Mouse (Mus musculus) myocyte (in vitro differentiated cells): ENCODE measurements at regions not wholly inside any gene's neighbourhood (a gene's known extent, or its start where the extent isn't known, plus 50 kb on each side); places are given as distances from the start of the nearest gene placed in this dataset.

Source experiments
- H3K27me3 ChIP-seq: one replicate; pipeline ENCODE4 v1.6.1; 2011; ENCODE audit not compliant: control insufficient read depth, insufficient read depth, insufficient read length
- H3K36me3 ChIP-seq: one replicate; pipeline ENCODE4 v1.6.1; 2011; ENCODE audit not compliant: control insufficient read depth, insufficient read depth
- H3K4me2 ChIP-seq: one replicate; pipeline ENCODE4 v1.6.1; 2011; ENCODE audit warnings: low read depth, control low read depth
- H3K4me3 ChIP-seq: one replicate; pipeline ENCODE4 v1.5.1; 2011; ENCODE audit warnings: mild to moderate bottlenecking, control low read depth, moderate library complexity
- H3K79me2 ChIP-seq: one replicate; pipeline ENCODE4 v1.6.1; 2011; ENCODE audit not compliant: control insufficient read depth, insufficient read depth
- H3ac ChIP-seq: one replicate; pipeline ENCODE4 v1.6.1; 2011; ENCODE audit not compliant: control insufficient read depth, insufficient read length
- CEBPB ChIP-seq: IDR thresholded peaks from 2 replicates; pipeline ENCODE4 v1.6.1; 2011; ENCODE audit warnings: mild to moderate bottlenecking, moderate library complexity; ENCODE audit not compliant: poor library complexity, insufficient read depth, severe bottlenecking
- E2F4 ChIP-seq: IDR thresholded peaks from one replicate; pipeline ENCODE4 v1.6.1; 2011; ENCODE audit warnings: mild to moderate bottlenecking, control low read depth, moderate library complexity; ENCODE audit not compliant: insufficient read depth
- MAX ChIP-seq: IDR thresholded peaks from one replicate; pipeline ENCODE4 v1.6.1; 2011; ENCODE audit warnings: low read depth, mild to moderate bottlenecking, control low read depth
- MYOD1 ChIP-seq, 3 experiments: IDR thresholded peaks; one replicate each; pipeline ENCODE4 v1.6.1; 2011; ENCODE audit warnings: control low read depth in 2 of 3, low read depth in 2 of 3, mild to moderate bottlenecking in 2 of 3, moderate library complexity in 1 of 3; ENCODE audit not compliant: insufficient read length in 2 of 3, control insufficient read depth in 1 of 3
- MYOG ChIP-seq, 3 experiments: IDR thresholded peaks; one replicate each; pipeline ENCODE4 v1.6.1; 2011; ENCODE audit warnings: control low read depth in 2 of 3, low read depth in 2 of 3, mild to moderate bottlenecking in 2 of 3; ENCODE audit not compliant: insufficient read length in 2 of 3, control insufficient read depth in 1 of 3, insufficient read depth in 1 of 3
- POLR2A ChIP-seq: IDR thresholded peaks from one replicate; pipeline ENCODE4 v1.6.1; 2011; ENCODE audit warnings: low read depth, mild to moderate bottlenecking, control low read depth, moderate library complexity; ENCODE audit not compliant: insufficient read length
- POLR2AphosphoS2 ChIP-seq: IDR thresholded peaks from one replicate; pipeline ENCODE4 v1.6.1; 2011; ENCODE audit warnings: low read depth, control low read depth; ENCODE audit not compliant: insufficient read length
- REST ChIP-seq: IDR thresholded peaks from one replicate; pipeline ENCODE4 v1.6.1; 2011; ENCODE audit warnings: mild to moderate bottlenecking, control low read depth, moderate library complexity; ENCODE audit not compliant: insufficient read depth, insufficient read length
- SRF ChIP-seq: IDR thresholded peaks from one replicate; pipeline ENCODE4 v1.6.1; 2011; ENCODE audit warnings: low read depth; ENCODE audit not compliant: control insufficient read depth, insufficient read length
- TCF12 ChIP-seq: IDR thresholded peaks from one replicate; pipeline ENCODE4 v1.6.1; 2011; ENCODE audit warnings: mild to moderate bottlenecking, control low read depth; ENCODE audit not compliant: poor library complexity, insufficient read depth, severe bottlenecking
- TCF3 ChIP-seq: IDR thresholded peaks from one replicate; pipeline ENCODE4 v1.6.1; 2011; ENCODE audit warnings: low read depth, control low read depth; ENCODE audit not compliant: insufficient read length
- USF1 ChIP-seq: IDR thresholded peaks from one replicate; pipeline ENCODE4 v1.6.1; 2011; ENCODE audit warnings: low read depth, mild to moderate bottlenecking, control low read depth, moderate library complexity

DNA sequence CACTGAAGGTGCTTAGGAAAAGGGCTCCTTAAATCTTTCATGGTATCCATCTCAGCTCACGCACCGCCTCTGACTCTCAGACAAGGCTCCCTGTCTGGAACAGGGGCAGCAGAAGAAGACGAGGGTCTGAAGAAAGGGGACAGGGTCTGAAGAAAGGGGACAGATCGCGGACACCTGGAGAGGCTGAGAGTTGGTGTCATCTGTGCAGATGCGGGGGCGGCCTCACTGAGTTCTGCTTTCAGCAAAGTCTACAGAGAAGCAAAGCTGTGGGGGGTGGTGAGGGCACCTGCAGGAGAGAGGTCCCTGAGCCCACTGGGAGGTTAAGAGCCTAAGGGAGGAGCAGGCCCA, 526.2 kb downstream of the Vrk1 start:
- no peak for TF ChIP-seq REST
- TF ChIP-seq MYOD1 (IDR thresholded peaks at IDR 0.05; ENCODE audit: control insufficient read depth in 1 of 3, insufficient read length in 2 of 3, low read depth in 2 of 3): no peak
- TF ChIP-seq MYOG (IDR thresholded peaks at IDR 0.05; ENCODE audit: control insufficient read depth in 1 of 3, insufficient read depth in 1 of 3, insufficient read length in 2 of 3, low read depth in 2 of 3): no peak
- TF ChIP-seq TCF12: no peak
- no peaks in the 10 kb centered on the region for H3K27me3 ChIP-seq
- H3K4me3 ChIP-seq: no peak overlapping the region
- H3K36me3 ChIP-seq: no peaks in the 10 kb centered on the region
- H3K4me2 ChIP-seq: no peak overlapping the region
- no peak overlapping the region for H3ac ChIP-seq
- H3K79me2 ChIP-seq: no peaks in the 10 kb centered on the region

DNA sequence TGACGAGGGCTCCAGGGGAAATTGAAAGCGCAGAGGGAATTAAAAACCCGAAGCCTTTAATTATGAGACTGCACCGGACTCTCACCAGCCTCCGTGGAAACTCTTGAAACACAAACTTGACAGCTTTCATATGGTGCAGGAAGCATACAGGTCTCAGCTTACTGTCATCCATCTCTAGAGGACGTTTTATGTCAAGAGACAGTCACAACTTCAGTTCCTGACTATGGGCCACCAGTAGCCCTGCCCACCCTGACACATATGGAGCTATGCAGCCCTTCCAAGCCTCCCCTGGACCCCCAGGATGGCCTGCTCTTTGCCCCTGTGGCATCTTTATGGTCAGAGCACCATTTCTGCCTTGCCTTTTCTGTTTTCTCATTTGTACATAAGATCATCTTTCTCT, 530.0 kb downstream of the Vrk1 start:
- Histone ChIP-seq H3K4me3 (no peak overlapping the region), H3K36me3 (no peaks in the 10 kb centered on the region), H3K79me2 (no peaks in the 10 kb centered on the region), H3ac (no peak overlapping the region), H3K4me2 (no peak overlapping the region), H3K27me3 (no peaks in the 10 kb centered on the region)
- TF ChIP-seq POLR2AphosphoS2 (no peak), CEBPB (no peak), SRF (no peak), E2F4 (no peak), MYOG (IDR thresholded peaks at IDR 0.05; ENCODE audit: control insufficient read depth in 1 of 3, insufficient read depth in 1 of 3, insufficient read length in 2 of 3, low read depth in 2 of 3) (no peak), MYOD1 (IDR thresholded peaks at IDR 0.05; ENCODE audit: control insufficient read depth in 1 of 3, insufficient read length in 2 of 3, low read depth in 2 of 3) (no peak), USF1 (no peak), TCF12 (no peak), POLR2A (no peak), REST (no peak)

DNA sequence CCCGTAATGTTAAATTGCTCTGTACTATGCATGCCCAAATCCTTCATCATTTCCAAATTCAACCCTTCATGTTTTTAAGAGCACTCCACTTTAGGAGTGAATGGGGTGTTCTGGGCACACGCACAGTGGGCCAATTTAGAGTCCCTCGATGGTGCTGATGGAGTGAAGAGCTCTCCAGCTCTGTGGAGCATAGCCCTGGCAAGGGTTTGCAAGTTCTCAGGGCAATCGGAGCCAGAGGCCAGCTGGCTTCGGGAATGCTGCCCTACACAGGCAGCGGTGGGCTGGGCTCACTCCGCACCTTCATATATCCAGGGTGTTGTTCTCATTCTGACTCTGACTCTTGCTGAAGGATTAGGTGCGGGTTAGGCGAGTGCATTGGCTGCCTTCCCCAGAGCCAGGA, 549.5 kb downstream of the Vrk1 start:
- Histone ChIP-seq H3K27me3 (no peaks in the 10 kb centered on the region), H3K4me2 (no peak overlapping the region), H3ac (no peak overlapping the region), H3K36me3 (no peaks in the 10 kb centered on the region), H3K4me3 (no peak overlapping the region), H3K79me2 (no peaks in the 10 kb centered on the region)
- TF ChIP-seq MAX (no peak), E2F4 (no peak), MYOG (IDR thresholded peaks at IDR 0.05; ENCODE audit: control insufficient read depth in 1 of 3, insufficient read depth in 1 of 3, insufficient read length in 2 of 3, low read depth in 2 of 3) (no peak)

DNA sequence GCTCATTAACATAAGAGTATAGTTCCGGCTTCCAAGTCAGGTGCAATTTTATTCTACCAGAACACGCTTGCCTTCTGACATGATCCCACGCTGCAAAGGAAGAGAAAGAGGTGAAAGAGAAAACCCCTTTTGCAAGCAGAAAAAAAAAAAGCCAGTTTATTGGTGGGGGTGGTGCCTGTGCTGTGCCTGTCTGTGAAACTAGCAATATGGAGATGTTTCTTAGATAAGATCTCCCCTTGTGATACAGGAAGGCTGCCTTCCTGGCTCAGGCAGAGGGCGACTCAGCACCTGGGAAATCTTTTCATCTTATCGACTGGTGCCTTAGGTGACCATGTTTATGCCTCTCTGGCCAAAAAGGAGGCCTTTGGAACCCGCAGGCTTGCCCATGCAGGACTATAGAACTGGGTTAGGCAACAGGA, 555.2 kb downstream of the Vrk1 start:
- Histone ChIP-seq H3K4me2 (no peak overlapping the region), H3K4me3 (no peak overlapping the region), H3K79me2 (no peaks in the 10 kb centered on the region), H3ac (no peak overlapping the region), H3K36me3 (no peaks in the 10 kb centered on the region), H3K27me3 (no peaks in the 10 kb centered on the region)
- TF ChIP-seq TCF12 (no peak), TCF3 (no peak), E2F4 (no peak), MYOG (IDR thresholded peaks at IDR 0.05; ENCODE audit: control insufficient read depth in 1 of 3, insufficient read depth in 1 of 3, insufficient read length in 2 of 3, low read depth in 2 of 3) (no peak), MAX (no peak), USF1 (no peak), SRF (no peak), CEBPB (no peak), POLR2A (no peak), MYOD1 (IDR thresholded peaks at IDR 0.05; ENCODE audit: control insufficient read depth in 1 of 3, insufficient read length in 2 of 3, low read depth in 2 of 3) (no peak), REST (no peak), POLR2AphosphoS2 (no peak)

DNA sequence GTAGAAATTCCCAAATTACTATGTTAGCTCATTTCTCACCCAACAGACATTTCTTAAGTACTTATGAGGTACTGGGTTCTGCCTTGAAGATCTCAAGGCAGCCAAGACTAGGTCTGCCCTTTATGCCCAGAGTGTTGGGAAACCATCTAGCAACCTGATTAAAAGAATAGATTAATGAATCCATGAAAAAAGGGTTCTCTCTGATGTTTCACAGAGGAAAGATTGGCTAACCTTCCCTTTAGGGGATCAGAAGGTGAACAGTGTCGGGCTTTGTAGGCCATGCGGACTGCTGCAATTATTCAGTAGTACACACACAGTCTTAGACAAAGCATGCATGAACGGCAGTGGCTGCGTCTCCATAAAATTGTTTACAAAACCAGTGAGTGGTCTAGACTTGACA, 556.3 kb downstream of the Vrk1 start:
- Histone ChIP-seq H3K27me3 (no peaks in the 10 kb centered on the region), H3ac (no peak overlapping the region), H3K79me2 (no peaks in the 10 kb centered on the region), H3K36me3 (no peaks in the 10 kb centered on the region), H3K4me3 (no peak overlapping the region), H3K4me2 (no peak overlapping the region)
- TF ChIP-seq SRF (no peak), USF1 (no peak), REST (no peak), MYOG (IDR thresholded peaks at IDR 0.05; ENCODE audit: control insufficient read depth in 1 of 3, insufficient read depth in 1 of 3, insufficient read length in 2 of 3, low read depth in 2 of 3) (no peak), TCF12 (no peak), E2F4 (no peak), POLR2A (no peak), MYOD1 (IDR thresholded peaks at IDR 0.05; ENCODE audit: control insufficient read depth in 1 of 3, insufficient read length in 2 of 3, low read depth in 2 of 3) (no peak), MAX (no peak), POLR2AphosphoS2 (no peak), TCF3 (no peak), CEBPB (no peak)
